Mouse (Mus musculus): ENCODE measurements around the gene Riok1. TPM values are rescaled to one million over a fixed set of nuclear protein-coding genes. Genes with fewer than 3 reads are reported as not detected.

Riok1 gene
- polyA plus RNA-seq, 1 experiment from 2014 or later: 48.2 TPM

DNA sequence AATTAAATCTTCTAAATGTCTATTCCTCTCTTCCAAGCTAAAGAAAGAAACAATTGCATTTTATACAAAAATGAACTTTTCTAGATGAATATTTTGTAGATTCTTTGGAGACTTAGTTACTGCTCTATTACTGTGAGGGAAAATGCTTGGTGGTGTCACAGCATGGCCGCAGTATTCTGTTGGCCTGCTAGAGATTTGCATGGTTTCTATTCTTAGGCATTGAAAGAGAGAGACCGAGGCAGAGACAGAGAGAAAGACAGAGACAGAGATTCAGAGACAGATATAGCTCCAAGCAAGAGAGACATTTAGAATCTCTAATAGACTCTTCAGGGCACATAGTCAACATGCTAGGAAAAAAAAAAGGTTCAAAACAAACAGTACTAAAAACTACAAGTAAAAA is 28.8 kb upstream of the Riok1 start:
- H3K27me3 ChIP-seq (replicated peaks; ENCODE audit: control insufficient read depth, insufficient read depth, low read length): no peaks in the 10 kb centered on the region
- ATAC-seq (replicated peaks; ENCODE audit: low FRiP score) (no peak), DNase-seq (ENCODE audit: low spot score) (no peak)
- whole genome bisulfite sequencing: 82% methylated on average over 2 of the region's 2 CpGs
- H3K4me1 ChIP-seq (replicated peaks; ENCODE audit: control insufficient read depth, insufficient read depth, low read length): peaks cover 9% of the 10 kb centered on the region
- no peaks in the 10 kb centered on the region for H3K9me3 ChIP-seq (ENCODE audit: control insufficient read depth, low read length)
- H3K9ac ChIP-seq (ENCODE audit: low read depth, low read length): no peak overlapping the region
- no peak overlapping the region for H3K4me3 ChIP-seq (ENCODE audit: low read depth, low read length)
- no peaks in the 10 kb centered on the region for H3K36me3 ChIP-seq (ENCODE audit: control insufficient read depth, insufficient read depth, low read length)
- H3K27ac ChIP-seq (ENCODE audit: low read depth, low read length): no peak overlapping the region
- H3K4me2 ChIP-seq: no peak overlapping the region

DNA sequence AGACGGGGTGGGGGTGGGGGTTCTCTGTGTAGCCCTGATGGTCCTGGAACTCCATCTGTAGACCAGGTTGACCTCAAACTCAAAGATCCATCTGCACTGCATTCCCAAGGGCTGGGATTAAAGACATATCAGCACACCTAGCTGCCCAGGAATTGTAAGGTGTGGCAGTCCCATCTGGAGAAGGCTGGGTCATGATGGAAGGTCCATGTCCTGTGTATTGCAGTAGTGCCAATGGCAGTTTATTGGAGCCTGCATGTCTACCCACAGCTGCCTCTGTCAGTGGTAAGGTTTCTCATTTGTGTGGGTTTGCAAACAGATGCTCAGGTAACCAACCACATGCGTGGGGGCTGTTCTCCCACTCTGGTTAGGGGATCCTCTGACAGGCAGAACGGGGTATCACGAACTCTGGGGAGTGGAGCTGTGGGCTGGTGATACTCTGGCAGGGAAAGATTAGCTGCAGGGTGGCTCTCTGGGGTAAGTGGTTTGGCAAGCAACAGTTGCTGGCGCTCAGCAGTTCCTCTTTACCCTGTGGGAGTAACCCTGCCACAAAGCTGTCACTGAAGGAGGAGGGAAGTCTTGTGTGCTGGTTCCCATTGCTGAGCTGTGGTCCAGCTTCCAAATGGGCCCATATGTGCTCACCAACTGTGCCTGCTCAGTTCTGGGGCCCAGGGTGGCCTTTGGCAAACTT is 26.9 kb upstream of the Riok1 start:
- 49% methylated on average over 5 of the region's 5 CpGs for WGBS
- H3K4me2 ChIP-seq: peak overlapping the region; percentile 52
- no peaks in the 10 kb centered on the region for H3K9me3 ChIP-seq (ENCODE audit: control insufficient read depth, low read length)
- peaks cover 9% of the 10 kb centered on the region for H3K4me1 ChIP-seq (replicated peaks; ENCODE audit: control insufficient read depth, insufficient read depth, low read length)
- ATAC-seq (replicated peaks; ENCODE audit: low FRiP score) (peak; percentile 80), DNase-seq (ENCODE audit: low spot score) (no peak)
- no peaks in the 10 kb centered on the region for H3K36me3 ChIP-seq (ENCODE audit: control insufficient read depth, insufficient read depth, low read length)
- no peaks in the 10 kb centered on the region for H3K27me3 ChIP-seq (replicated peaks; ENCODE audit: control insufficient read depth, insufficient read depth, low read length)
- peak overlapping the region; percentile 74 for H3K27ac ChIP-seq (ENCODE audit: low read depth, low read length)
- no peak overlapping the region for H3K4me3 ChIP-seq (ENCODE audit: low read depth, low read length)
- peak overlapping the region; percentile 34; the same call in 1 of the 2 replicates for H3K9ac ChIP-seq (ENCODE audit: low read depth, low read length)

DNA sequence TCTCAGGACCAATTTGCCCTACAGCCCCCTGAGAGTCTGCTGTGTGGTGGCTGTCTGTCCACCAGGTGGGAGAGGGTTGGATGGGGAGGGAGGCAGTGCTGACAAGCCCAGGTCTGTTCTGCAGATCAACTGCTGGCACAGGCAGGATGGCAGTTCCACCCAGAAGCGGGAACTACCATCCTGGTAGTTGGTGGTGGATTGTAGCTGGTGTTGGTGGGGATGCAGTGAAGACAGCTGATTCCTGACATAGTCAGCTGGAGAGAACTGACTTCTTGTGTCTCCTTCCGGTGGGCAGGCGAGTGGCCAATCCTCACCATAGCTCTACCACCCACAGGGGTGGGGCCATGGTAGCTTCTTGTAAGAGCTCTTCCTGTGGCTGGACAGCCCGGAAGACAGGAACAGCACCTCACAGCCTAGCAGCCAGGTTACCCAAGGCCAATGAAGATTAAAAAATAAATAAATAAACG is 26.3 kb upstream of the Riok1 start:
- ATAC-seq (replicated peaks; ENCODE audit: low FRiP score) (peak; percentile 82), DNase-seq (ENCODE audit: low spot score) (no peak)
- WGBS: 49% methylated on average over 5 of the region's 5 CpGs
- Histone ChIP-seq H3K36me3 (ENCODE audit: control insufficient read depth, insufficient read depth, low read length) (no peaks in the 10 kb centered on the region), H3K4me2 (peak overlapping the region; percentile 52), H3K27ac (ENCODE audit: low read depth, low read length) (peak overlapping the region; percentile 74), H3K27me3 (replicated peaks; ENCODE audit: control insufficient read depth, insufficient read depth, low read length) (no peaks in the 10 kb centered on the region), H3K4me1 (replicated peaks; ENCODE audit: control insufficient read depth, insufficient read depth, low read length) (peaks cover 9% of the 10 kb centered on the region), H3K9ac (ENCODE audit: low read depth, low read length) (0 out of 2 replicates have a peak overlapping the region, but pooled peaks have one; percentile 34), H3K9me3 (ENCODE audit: control insufficient read depth, low read length) (no peaks in the 10 kb centered on the region), H3K4me3 (ENCODE audit: low read depth, low read length) (no peak overlapping the region)

DNA sequence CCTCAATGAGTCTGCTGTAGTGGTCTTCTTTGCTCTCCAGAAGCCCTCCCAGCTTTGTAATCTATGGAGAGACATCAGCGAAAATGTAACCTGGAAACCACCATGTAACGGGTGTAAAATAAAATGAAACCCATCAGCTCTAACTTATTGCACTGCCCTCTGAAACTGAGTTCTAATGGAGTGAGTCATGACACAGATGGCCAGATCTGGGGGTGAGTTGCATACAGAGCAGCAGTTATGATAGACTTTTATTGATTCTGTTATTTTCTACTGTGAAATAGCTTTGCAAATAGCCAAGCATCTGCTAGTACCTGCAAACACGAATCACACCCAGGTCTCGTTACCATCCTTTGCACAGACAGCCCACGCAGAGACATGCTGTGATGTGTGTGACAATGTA is 24.4 kb upstream of the Riok1 start:
- no peak for DNase-seq (ENCODE audit: low spot score)
- 89% methylated on average over 5 of the region's 5 CpGs for WGBS
- peaks cover 9% of the 10 kb centered on the region for H3K4me1 ChIP-seq (replicated peaks; ENCODE audit: control insufficient read depth, insufficient read depth, low read length)
- H3K4me2 ChIP-seq: no peak overlapping the region
- no peaks in the 10 kb centered on the region for H3K36me3 ChIP-seq (ENCODE audit: control insufficient read depth, insufficient read depth, low read length)
- no peak overlapping the region for H3K27ac ChIP-seq (ENCODE audit: low read depth, low read length)
- H3K27me3 ChIP-seq (replicated peaks; ENCODE audit: control insufficient read depth, insufficient read depth, low read length): no peaks in the 10 kb centered on the region
- no peak overlapping the region for H3K4me3 ChIP-seq (ENCODE audit: low read depth, low read length)
- no peak overlapping the region for H3K9ac ChIP-seq (ENCODE audit: low read depth, low read length)
- no peaks in the 10 kb centered on the region for H3K9me3 ChIP-seq (ENCODE audit: control insufficient read depth, low read length)
- no peak for ATAC-seq (replicated peaks; ENCODE audit: low FRiP score)

DNA sequence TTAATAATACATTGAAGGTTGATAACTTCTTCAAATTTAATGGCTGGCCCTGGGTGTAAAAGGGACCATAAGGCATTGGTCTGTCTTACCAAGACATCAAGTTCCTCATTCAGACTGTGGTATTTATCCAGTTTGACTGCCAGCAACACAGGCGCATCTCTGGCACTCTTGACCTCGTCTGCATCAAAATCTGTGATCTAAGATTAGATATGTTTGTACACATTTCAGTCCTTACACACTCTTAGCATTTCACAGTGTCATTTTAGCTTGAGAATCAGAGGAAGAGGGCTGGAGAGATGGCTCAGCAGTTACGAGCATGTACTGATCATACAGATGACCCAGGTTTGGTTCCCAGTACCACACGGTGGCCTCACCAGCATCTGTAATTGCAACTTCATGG is 21.2 kb upstream of the Riok1 start:
- DNase-seq (ENCODE audit: low spot score) (no peak), ATAC-seq (replicated peaks; ENCODE audit: low FRiP score) (no peak)
- 82% methylated on average over 4 of the region's 4 CpGs for WGBS
- no peak overlapping the region for H3K4me3 ChIP-seq (ENCODE audit: low read depth, low read length)
- H3K9me3 ChIP-seq (ENCODE audit: control insufficient read depth, low read length): no peaks in the 10 kb centered on the region
- no peak overlapping the region for H3K9ac ChIP-seq (ENCODE audit: low read depth, low read length)
- H3K4me1 ChIP-seq (replicated peaks; ENCODE audit: control insufficient read depth, insufficient read depth, low read length): no peaks in the 10 kb centered on the region
- H3K4me2 ChIP-seq: no peak overlapping the region
- H3K27ac ChIP-seq (ENCODE audit: low read depth, low read length): no peak overlapping the region
- H3K27me3 ChIP-seq (replicated peaks; ENCODE audit: control insufficient read depth, insufficient read depth, low read length): no peaks in the 10 kb centered on the region
- no peaks in the 10 kb centered on the region for H3K36me3 ChIP-seq (ENCODE audit: control insufficient read depth, insufficient read depth, low read length)

DNA sequence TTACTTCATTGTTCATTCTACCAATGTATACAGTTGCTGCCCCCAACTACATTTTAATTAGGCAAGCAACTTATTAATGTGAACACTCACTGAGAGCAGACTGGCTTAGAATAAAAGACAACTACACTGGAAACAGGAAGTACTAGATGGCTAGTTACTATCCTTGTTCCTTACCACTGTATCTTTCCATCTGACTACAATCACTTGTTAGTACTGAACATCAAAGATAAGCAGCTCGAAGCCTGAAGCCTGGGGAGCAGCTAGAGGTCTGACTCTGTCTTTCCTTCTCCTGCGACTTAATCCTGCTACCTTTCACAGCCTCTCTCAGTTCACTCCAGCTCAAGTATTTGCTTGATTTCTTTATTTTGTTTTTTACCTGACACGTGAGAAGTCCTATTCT is 18.0 kb upstream of the Riok1 start:
- Histone ChIP-seq H3K27me3 (replicated peaks; ENCODE audit: control insufficient read depth, insufficient read depth, low read length) (no peaks in the 10 kb centered on the region), H3K9ac (ENCODE audit: low read depth, low read length) (no peak overlapping the region), H3K9me3 (ENCODE audit: control insufficient read depth, low read length) (no peaks in the 10 kb centered on the region), H3K4me2 (no peak overlapping the region), H3K4me3 (ENCODE audit: low read depth, low read length) (no peak overlapping the region), H3K27ac (ENCODE audit: low read depth, low read length) (no peak overlapping the region), H3K4me1 (replicated peaks; ENCODE audit: control insufficient read depth, insufficient read depth, low read length) (no peaks in the 10 kb centered on the region), H3K36me3 (ENCODE audit: control insufficient read depth, insufficient read depth, low read length) (no peaks in the 10 kb centered on the region)
- ATAC-seq (replicated peaks; ENCODE audit: low FRiP score) (no peak), DNase-seq (ENCODE audit: low spot score) (no peak)
- WGBS: 60% methylated on average over 3 of the region's 3 CpGs

DNA sequence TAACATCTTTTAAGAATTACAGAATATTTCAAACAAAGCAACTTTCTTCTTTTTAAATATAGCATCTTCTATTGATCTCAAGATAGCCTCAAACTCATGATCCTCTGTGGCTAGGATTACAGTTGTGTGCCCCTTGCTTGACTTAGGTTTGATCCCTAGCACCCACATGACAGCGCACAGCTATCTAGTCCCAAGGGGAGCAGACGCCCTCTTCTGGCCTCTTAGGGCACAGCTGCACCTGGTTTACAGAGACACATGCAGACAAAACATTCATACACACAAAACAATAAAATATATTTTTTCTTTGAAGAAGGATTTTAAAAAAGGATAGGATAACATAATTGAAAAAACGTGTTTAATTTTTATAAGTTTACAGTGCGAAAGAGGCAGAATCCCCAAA is 10.9 kb upstream of the Riok1 start:
- Histone ChIP-seq H3K27me3 (replicated peaks; ENCODE audit: control insufficient read depth, insufficient read depth, low read length) (no peaks in the 10 kb centered on the region), H3K4me2 (no peak overlapping the region), H3K27ac (ENCODE audit: low read depth, low read length) (no peak overlapping the region), H3K9ac (ENCODE audit: low read depth, low read length) (no peak overlapping the region), H3K4me1 (replicated peaks; ENCODE audit: control insufficient read depth, insufficient read depth, low read length) (no peaks in the 10 kb centered on the region), H3K9me3 (ENCODE audit: control insufficient read depth, low read length) (no peaks in the 10 kb centered on the region), H3K36me3 (ENCODE audit: control insufficient read depth, insufficient read depth, low read length) (no peaks in the 10 kb centered on the region), H3K4me3 (ENCODE audit: low read depth, low read length) (no peak overlapping the region)
- DNase-seq (ENCODE audit: low spot score) (no peak), ATAC-seq (replicated peaks; ENCODE audit: low FRiP score) (no peak)
- 50% methylated on average over 4 of the region's 4 CpGs for WGBS

DNA sequence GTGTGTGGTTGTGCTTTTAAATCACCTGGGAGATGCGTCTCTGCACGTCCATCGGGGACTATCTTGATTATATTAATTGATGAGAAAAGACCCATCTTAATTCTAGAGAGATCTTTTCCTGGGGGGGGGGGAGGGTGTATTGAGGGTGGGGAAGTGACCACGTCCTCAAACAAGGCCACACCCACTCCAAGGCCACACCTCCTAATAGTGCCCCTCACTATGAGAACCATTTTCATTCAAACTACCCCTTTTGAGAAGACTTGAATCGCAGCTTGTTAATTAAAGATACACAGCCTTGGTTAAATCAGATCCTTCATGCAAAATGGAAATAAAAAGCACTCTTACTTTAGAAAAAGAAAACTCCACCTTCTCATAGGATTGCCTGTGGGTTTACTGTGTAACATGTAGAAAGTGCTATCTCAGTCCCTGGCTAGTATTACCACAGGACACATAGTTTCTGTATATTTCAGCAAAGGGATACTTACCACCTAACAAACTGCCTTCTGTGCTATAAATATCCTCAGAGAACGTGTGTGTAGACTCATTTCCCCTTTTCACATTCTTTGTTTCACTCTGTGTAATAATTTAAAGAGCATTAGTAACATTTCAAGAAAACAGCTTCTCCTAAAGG is 9.1 kb upstream of the Riok1 start:
- Histone ChIP-seq H3K4me3 (ENCODE audit: low read depth, low read length) (no peak overlapping the region), H3K27ac (ENCODE audit: low read depth, low read length) (no peak overlapping the region), H3K9me3 (ENCODE audit: control insufficient read depth, low read length) (no peaks in the 10 kb centered on the region), H3K27me3 (replicated peaks; ENCODE audit: control insufficient read depth, insufficient read depth, low read length) (no peaks in the 10 kb centered on the region), H3K4me1 (replicated peaks; ENCODE audit: control insufficient read depth, insufficient read depth, low read length) (no peaks in the 10 kb centered on the region), H3K9ac (ENCODE audit: low read depth, low read length) (no peak overlapping the region), H3K4me2 (no peak overlapping the region), H3K36me3 (ENCODE audit: control insufficient read depth, insufficient read depth, low read length) (no peaks in the 10 kb centered on the region)
- ATAC-seq (replicated peaks; ENCODE audit: low FRiP score): no peak
- 61% methylated on average over 6 of the region's 6 CpGs for WGBS
- DNase-seq (ENCODE audit: low spot score): no peak

DNA sequence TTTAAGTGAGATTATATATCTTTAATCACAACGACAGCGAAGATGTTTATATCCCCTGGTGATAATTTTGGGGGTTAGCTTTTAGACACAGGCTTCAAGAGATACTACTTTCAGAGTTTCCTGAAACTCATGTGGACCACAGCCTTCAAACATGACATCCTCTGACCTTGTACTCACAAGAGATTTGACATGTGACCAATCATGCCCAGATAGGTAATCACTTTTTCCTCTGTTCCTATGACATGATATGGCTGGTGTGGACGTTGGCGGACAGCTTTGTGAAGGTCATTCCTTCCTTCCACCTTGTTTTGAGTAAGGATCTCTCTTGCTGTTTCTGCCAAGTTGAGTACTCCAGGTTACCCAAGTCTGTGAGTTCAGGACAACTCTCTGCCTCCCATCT is 8.4 kb upstream of the Riok1 start:
- Histone ChIP-seq H3K4me2 (no peak overlapping the region), H3K9me3 (ENCODE audit: control insufficient read depth, low read length) (no peaks in the 10 kb centered on the region), H3K27me3 (replicated peaks; ENCODE audit: control insufficient read depth, insufficient read depth, low read length) (no peaks in the 10 kb centered on the region), H3K9ac (ENCODE audit: low read depth, low read length) (no peak overlapping the region), H3K4me1 (replicated peaks; ENCODE audit: control insufficient read depth, insufficient read depth, low read length) (no peaks in the 10 kb centered on the region), H3K4me3 (ENCODE audit: low read depth, low read length) (no peak overlapping the region), H3K27ac (ENCODE audit: low read depth, low read length) (no peak overlapping the region), H3K36me3 (ENCODE audit: control insufficient read depth, insufficient read depth, low read length) (no peaks in the 10 kb centered on the region)
- ATAC-seq (replicated peaks; ENCODE audit: low FRiP score): no peak
- WGBS: 63% methylated on average over 4 of the region's 4 CpGs
- no peak for DNase-seq (ENCODE audit: low spot score)

All from liver, embryonic 11.5 days (tissue).